Mouse (Mus musculus): ENCODE measurements around the gene Sdk2. TPM values are rescaled to one million over a fixed set of nuclear protein-coding genes. Genes with fewer than 3 reads are reported as not detected.

Sdk2 gene
- polyA plus RNA-seq, 1 experiment from 2014 or later, result 1.5 TPM

- Histone ChIP-seq H3K36me3 (replicated peaks) (no peaks in the 10 kb centered on the region), H3K4me1 (peaks cover 19% of the 10 kb centered on the region), H3K9me3 (no peaks in the 10 kb centered on the region), H3K4me3 (no peak overlapping the region), H3K27me3 (ENCODE audit: poor library complexity, severe bottlenecking) (peaks cover 45% of the 10 kb centered on the region), H3K27ac (no peak overlapping the region)
- DNase-seq (ENCODE audit: extremely low spot score, low spot score), result no peak
- 50% methylated on average over 7 of the region's 7 CpGs for WGBS
Observed at GRCm38 (mm10) chr11:113849322-113849721, 217.5 kb downstream of the Sdk2 start.

DNA sequence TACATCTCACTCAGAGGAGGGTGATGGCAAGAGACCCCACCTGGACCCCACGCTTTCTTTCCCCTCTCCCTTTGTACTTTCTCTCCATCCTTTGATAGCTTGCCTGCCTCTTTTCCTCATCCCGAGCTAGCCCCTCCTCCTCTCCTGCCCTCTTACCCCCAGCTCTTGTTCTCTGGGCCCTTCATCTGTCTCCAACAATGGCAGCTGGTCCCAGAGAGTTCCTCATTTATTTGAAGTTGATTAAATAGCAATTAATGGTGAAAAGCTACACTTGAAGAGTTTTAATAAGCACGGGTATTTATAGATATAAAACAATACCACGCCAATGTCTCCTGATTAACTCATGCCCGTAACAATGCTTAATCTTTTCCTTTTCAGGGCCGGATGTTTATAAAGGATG is 222.9 kb downstream of the Sdk2 start:
- peaks cover 79% of the 10 kb centered on the region for H3K27me3 ChIP-seq (ENCODE audit: poor library complexity, severe bottlenecking)
- H3K27ac ChIP-seq, result no peak overlapping the region
- peaks cover 17% of the 10 kb centered on the region for H3K4me1 ChIP-seq
- H3K36me3 ChIP-seq (replicated peaks), result no peaks in the 10 kb centered on the region
- WGBS, result 39% methylated on average over 6 of the region's 6 CpGs
- H3K4me3 ChIP-seq, result no peak overlapping the region
- no peak for DNase-seq (ENCODE audit: extremely low spot score, low spot score)
- H3K9me3 ChIP-seq, result no peaks in the 10 kb centered on the region

DNA sequence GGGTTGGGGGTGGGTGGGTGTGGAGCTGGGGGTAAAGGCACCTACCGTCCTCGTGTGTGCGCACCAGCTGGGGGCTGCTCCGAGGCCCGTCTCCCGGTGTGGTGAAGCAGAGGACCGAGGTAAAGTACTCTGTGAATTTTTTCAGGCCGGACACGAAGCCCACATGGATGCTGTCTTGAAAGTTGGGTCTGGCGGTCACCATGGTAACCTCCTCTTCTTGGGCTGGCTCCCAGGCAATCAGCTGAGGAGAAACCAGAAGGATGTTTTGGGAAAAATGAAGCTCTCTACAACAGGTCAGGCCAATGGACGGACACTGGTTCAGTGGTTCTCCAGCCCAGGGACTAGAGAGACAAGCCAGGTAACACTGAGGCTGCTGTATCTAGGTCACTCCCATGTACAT is 224.0 kb downstream of the Sdk2 start:
- H3K36me3 ChIP-seq (replicated peaks), result no peaks in the 10 kb centered on the region
- H3K4me1 ChIP-seq, result peaks cover 16% of the 10 kb centered on the region
- H3K4me3 ChIP-seq, result no peak overlapping the region
- WGBS, result 94% methylated on average over 11 of the region's 11 CpGs
- no peak for DNase-seq (ENCODE audit: extremely low spot score, low spot score)
- H3K27me3 ChIP-seq (ENCODE audit: poor library complexity, severe bottlenecking), result peaks cover 73% of the 10 kb centered on the region
- no peaks in the 10 kb centered on the region for H3K9me3 ChIP-seq
- H3K27ac ChIP-seq, result no peak overlapping the region

DNA sequence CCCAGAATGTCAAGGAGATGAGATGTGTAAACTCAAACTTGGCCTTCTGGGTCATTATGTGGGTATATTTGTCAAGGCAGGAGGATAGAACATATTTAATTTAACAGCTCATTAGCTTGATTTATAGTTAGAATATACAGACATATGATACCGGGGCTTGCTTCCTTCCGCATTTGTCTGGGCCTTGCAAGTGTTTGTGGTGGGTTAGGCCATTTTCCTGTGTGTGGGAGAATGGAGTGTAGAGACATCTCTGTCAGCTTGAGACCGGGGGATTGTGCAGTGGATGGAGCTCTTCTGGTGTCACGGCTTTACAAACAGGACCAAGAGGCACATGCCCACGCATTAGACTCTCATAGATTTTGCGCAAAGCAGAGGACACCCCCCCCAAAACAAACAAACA is 235.2 kb downstream of the Sdk2 start:
- Histone ChIP-seq H3K4me3 (no peak overlapping the region), H3K4me1 (peaks cover 35% of the 10 kb centered on the region), H3K27me3 (ENCODE audit: poor library complexity, severe bottlenecking) (peaks cover 40% of the 10 kb centered on the region), H3K27ac (no peak overlapping the region), H3K9me3 (no peaks in the 10 kb centered on the region), H3K36me3 (replicated peaks) (no peaks in the 10 kb centered on the region)
- 95% methylated on average over 6 of the region's 6 CpGs for WGBS
- no peak for DNase-seq (ENCODE audit: extremely low spot score, low spot score)

GRCm38 (mm10) chr11:113828081-113828554 is 238.7 kb downstream of the Sdk2 start:
- DNase-seq (ENCODE audit: extremely low spot score, low spot score), result no peak
- 31% methylated on average over 24 of the region's 24 CpGs for WGBS
- Histone ChIP-seq H3K4me1 (peaks cover 17% of the 10 kb centered on the region), H3K4me3 (peak overlapping the region; percentile 28), H3K27me3 (ENCODE audit: poor library complexity, severe bottlenecking) (peaks cover 43% of the 10 kb centered on the region), H3K9me3 (no peaks in the 10 kb centered on the region), H3K36me3 (replicated peaks) (no peaks in the 10 kb centered on the region), H3K27ac (peak overlapping the region; percentile 54)

- 92% methylated on average over 10 of the region's 10 CpGs for WGBS
Observed at GRCm38 (mm10) chr11:113820005-113820404, 246.8 kb downstream of the Sdk2 start.

GRCm38 (mm10) chr11:113819001-113819400 is 247.8 kb downstream of the Sdk2 start:
- Histone ChIP-seq H3K27me3 (ENCODE audit: poor library complexity, severe bottlenecking) (peaks cover 3% of the 10 kb centered on the region; the same call in 1 of the 2 replicates), H3K4me1 (peaks cover 16% of the 10 kb centered on the region), H3K9me3 (no peaks in the 10 kb centered on the region), H3K4me3 (no peak overlapping the region), H3K36me3 (replicated peaks) (no peaks in the 10 kb centered on the region), H3K27ac (no peak overlapping the region)
- DNase-seq (ENCODE audit: extremely low spot score, low spot score), result no peak
- whole genome bisulfite sequencing, result 25% methylated on average over 1 of the region's 1 CpGs

More at GRCm38 (mm10) chr11:113820005-113820404, 246.8 kb downstream of the Sdk2 start:
- Histone ChIP-seq H3K27me3 (ENCODE audit: poor library complexity, severe bottlenecking) (peaks cover 3% of the 10 kb centered on the region; the same call in 1 of the 2 replicates), H3K36me3 (replicated peaks) (no peaks in the 10 kb centered on the region), H3K9me3 (no peaks in the 10 kb centered on the region), H3K4me1 (peaks cover 16% of the 10 kb centered on the region), H3K27ac (no peak overlapping the region; the same call in 1 of the 2 replicates), H3K4me3 (no peak overlapping the region)
- no peak for DNase-seq (ENCODE audit: extremely low spot score, low spot score)

DNA sequence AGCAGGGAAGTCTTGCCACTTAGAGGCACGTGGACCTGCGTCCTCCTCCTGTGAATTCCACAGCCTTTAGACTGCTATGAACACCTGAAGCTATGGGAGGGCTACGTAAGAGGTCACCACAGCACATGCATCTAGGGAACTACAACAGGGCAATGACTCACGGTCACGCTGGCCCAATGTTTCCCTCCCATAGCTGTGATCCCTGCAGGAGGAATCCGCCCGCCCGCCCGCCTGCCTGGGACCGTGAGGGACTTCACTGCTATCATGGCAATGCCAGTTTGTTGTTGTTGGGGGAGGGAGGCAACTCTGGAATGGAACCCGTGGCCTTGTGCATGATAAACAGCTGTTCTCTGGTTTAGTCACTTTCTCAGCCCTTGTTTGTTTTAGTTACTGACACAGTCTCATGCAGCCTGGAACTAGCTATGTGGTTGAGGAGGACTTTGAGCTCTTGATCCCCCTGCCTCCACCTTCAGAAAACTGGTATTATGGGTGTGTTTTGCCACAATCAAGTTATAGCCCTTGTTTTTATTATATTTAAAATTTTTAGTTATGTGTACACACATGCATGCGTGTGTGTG is 249.8 kb downstream of the Sdk2 start:
- WGBS, result 83% methylated on average over 12 of the region's 12 CpGs
- peaks cover 3% of the 10 kb centered on the region; the same call in 1 of the 2 replicates for H3K27me3 ChIP-seq (ENCODE audit: poor library complexity, severe bottlenecking)

GRCm38 (mm10) chr11:113816439-113816838 is 250.4 kb downstream of the Sdk2 start:
- H3K36me3 ChIP-seq (replicated peaks), result no peaks in the 10 kb centered on the region
- no peak overlapping the region for H3K27ac ChIP-seq
- no peaks in the 10 kb centered on the region for H3K9me3 ChIP-seq
- H3K4me1 ChIP-seq, result peaks cover 19% of the 10 kb centered on the region
- peaks cover 3% of the 10 kb centered on the region; the same call in 1 of the 2 replicates for H3K27me3 ChIP-seq (ENCODE audit: poor library complexity, severe bottlenecking)
- DNase-seq (ENCODE audit: extremely low spot score, low spot score), result no peak
- H3K4me3 ChIP-seq, result no peak overlapping the region
- WGBS, result 93% methylated on average over 4 of the region's 4 CpGs

More for the DNA sequence above, 249.8 kb downstream of the Sdk2 start:
- no peak overlapping the region for H3K27ac ChIP-seq
- no peaks in the 10 kb centered on the region for H3K36me3 ChIP-seq (replicated peaks)
- no peak for DNase-seq (ENCODE audit: extremely low spot score, low spot score)
- H3K4me3 ChIP-seq, result no peak overlapping the region
- H3K9me3 ChIP-seq, result no peaks in the 10 kb centered on the region
- H3K4me1 ChIP-seq, result peaks cover 16% of the 10 kb centered on the region

GRCm38 (mm10) chr11:113811546-113812339 is 255.1 kb downstream of the Sdk2 start:
- no peaks in the 10 kb centered on the region for H3K9me3 ChIP-seq
- H3K27ac ChIP-seq, result peak overlapping the region; percentile 51
- no peaks in the 10 kb centered on the region for H3K36me3 ChIP-seq (replicated peaks)
- peaks cover 31% of the 10 kb centered on the region for H3K4me1 ChIP-seq
- WGBS, result 66% methylated on average over 20 of the region's 20 CpGs
- no peak for DNase-seq (ENCODE audit: extremely low spot score, low spot score)
- H3K27me3 ChIP-seq (ENCODE audit: poor library complexity, severe bottlenecking), result 0 out of 2 replicates have a peak, but pooled peaks cover 2% of the 10 kb centered on the region
- H3K4me3 ChIP-seq, result no peak overlapping the region

GRCm38 (mm10) chr11:113810638-113811545 is 256.0 kb downstream of the Sdk2 start:
- 54% methylated on average over 24 of the region's 24 CpGs for WGBS
- DNase-seq (ENCODE audit: extremely low spot score, low spot score), result peak; percentile 86
- peak overlapping the region; percentile 3; the same call in 1 of the 2 replicates for H3K4me3 ChIP-seq
- no peaks in the 10 kb centered on the region for H3K9me3 ChIP-seq
- H3K36me3 ChIP-seq (replicated peaks), result no peaks in the 10 kb centered on the region
- H3K27me3 ChIP-seq (ENCODE audit: poor library complexity, severe bottlenecking), result 0 out of 2 replicates have a peak, but pooled peaks cover 2% of the 10 kb centered on the region
- H3K4me1 ChIP-seq, result peaks cover 39% of the 10 kb centered on the region
- H3K27ac ChIP-seq, result peak overlapping the region; percentile 76

DNA sequence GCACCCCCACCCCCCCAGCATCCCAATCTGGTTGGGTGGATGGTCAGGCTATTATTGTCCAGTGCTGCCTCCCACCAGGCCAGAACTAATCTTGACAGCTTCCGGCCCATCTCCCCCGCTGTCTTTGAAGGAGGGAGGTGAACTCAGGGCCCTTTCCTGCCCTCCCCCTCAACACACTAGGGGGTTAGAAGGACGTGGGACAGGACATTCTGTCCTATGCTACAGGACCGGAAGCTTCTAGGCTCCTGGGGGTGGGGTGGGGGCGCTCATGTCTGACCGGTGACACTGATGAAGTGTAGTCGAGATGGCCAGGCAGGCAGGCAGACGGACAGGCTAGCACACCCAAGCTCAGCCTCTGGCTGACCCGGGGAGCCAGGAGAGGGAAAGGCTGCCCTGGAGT is 259.8 kb downstream of the Sdk2 start:
- Histone ChIP-seq H3K36me3 (replicated peaks) (no peaks in the 10 kb centered on the region), H3K9me3 (no peaks in the 10 kb centered on the region), H3K4me1 (peaks cover 66% of the 10 kb centered on the region), H3K27me3 (ENCODE audit: poor library complexity, severe bottlenecking) (peaks cover 15% of the 10 kb centered on the region), H3K27ac (peak overlapping the region; percentile 75), H3K4me3 (no peak overlapping the region)
- DNase-seq (ENCODE audit: extremely low spot score, low spot score), result no peak
- 38% methylated on average over 9 of the region's 9 CpGs for WGBS
